Mouse (Mus musculus) midbrain, embryonic 12.5 days (tissue): ENCODE results near the gene Thyn1. TPM values are rescaled to one million over a fixed set of nuclear protein-coding genes. Genes with fewer than 3 reads are reported as not detected.

ENCODE experiments used
- ATAC-seq: fragments of 200-750 bp; cut with Nextera tagmentation; 2 replicates; pipeline ENCODE4 v1.8.0; 2017; ENCODE audit warnings: low read depth, moderate TSS enrichment, moderate library complexity; ENCODE audit not compliant: low FRiP score
- H3K27ac ChIP-seq: fragments of 300-500 bp; sonication (generic); replicated peaks from 2 replicates; pipeline ENCODE4 v1.5.1; 2016; ENCODE audit warnings: mild to moderate bottlenecking
- H3K27me3 ChIP-seq: fragments of 300-500 bp; sonication (generic); 2 replicates; pipeline ENCODE4 v1.6.1; 2016; ENCODE audit warnings: mild to moderate bottlenecking
- H3K36me3 ChIP-seq: fragments of 300-500 bp; sonication (generic); 2 replicates; pipeline ENCODE4 v1.6.1; 2016
- H3K4me1 ChIP-seq: fragments of 300-500 bp; sonication (generic); 2 replicates; pipeline ENCODE4 v1.6.1; 2016
- H3K4me2 ChIP-seq: fragments of 300-500 bp; sonication (generic); replicated peaks from 2 replicates; pipeline ENCODE4 v1.6.1; 2016; ENCODE audit warnings: mild to moderate bottlenecking, moderate library complexity
- H3K4me3 ChIP-seq: fragments of 300-500 bp; sonication (generic); 2 replicates; pipeline ENCODE4 v1.5.1; 2016; ENCODE audit warnings: mild to moderate bottlenecking
- H3K9ac ChIP-seq: fragments of 300-500 bp; sonication (generic); replicated peaks from 2 replicates; pipeline ENCODE4 v1.6.1; 2016; ENCODE audit warnings: mild to moderate bottlenecking, moderate library complexity
- H3K9me3 ChIP-seq: fragments of 300-500 bp; sonication (generic); 2 replicates; pipeline ENCODE4 v1.6.1; 2016; ENCODE audit warnings: mild to moderate bottlenecking
- WGBS: fragments of 180-500 bp; shearing (Covaris S2); methylation state at CpG from one replicate; pipeline ENCODE4 v1.1.7; 2016; 5-methylcytosine and 5-hydroxymethylcytosine counted together
- polyA plus RNA-seq: library from polyadenylated mRNA; unstranded; fragments of >200 nt; fragmentation: Nextera tagmentation; extraction: Ambion mirVana; gene quantifications from 2 replicates; pipeline ENCODE4 v1.2.1, GENCODE M21; 2016

Thyn1 gene
- 134 and 142 TPM in 2 replicates for polyA plus RNA-seq

DNA sequence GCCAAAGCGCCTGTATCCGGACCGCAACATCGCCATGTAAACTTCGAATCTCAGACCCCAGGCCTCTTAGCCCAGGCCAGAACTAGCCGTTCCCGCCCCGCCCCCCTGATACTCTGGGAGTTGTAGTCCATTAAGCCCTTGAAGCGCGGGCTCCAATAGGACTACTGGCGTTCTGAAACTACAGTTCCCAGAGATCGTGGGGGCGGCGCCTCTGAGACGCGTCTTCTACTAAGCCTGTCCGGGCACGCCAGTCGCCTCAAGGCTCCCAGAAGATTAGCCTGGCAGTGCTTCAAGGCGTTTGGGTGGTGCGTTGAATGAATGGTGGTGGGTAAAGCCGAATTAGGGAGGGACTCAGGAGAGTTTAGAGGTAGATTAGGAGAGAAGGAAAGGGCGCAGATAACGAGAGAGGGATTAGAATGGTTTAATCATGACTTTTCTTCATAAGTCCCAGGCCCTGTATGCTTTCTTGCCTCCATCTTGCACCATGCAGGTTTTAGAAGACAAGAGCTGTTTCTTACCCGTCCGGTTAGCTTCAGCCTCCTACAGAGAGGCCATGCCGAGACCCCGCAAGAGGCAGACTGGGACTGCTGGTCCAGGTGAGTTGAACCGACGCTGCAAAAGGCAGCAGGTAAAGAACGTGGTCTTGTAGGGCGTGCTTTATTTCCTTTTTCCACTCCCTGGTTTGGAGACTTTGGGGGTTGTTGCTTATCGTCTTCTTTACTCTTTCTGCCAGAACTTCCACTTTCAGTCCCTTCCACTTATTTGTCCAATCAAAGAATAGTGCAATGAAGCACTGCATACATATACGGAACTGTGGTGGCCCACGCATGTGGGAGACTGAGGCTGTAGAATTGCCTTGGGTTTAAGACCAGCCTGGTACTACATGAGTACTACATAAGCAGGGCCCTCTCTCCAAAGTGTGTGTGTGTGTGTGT is at the start of gene Thyn1, which contains the start of gene Acad8:
Gene Thyn1 (plus strand): TSS at position 250 of the 935 bp plus-strand sequence.
Gene Acad8 (minus strand): TSS at position 106 of the 935 bp plus-strand sequence.
- Histone ChIP-seq H3K27ac (0 out of 2 replicates have a peak within 1 kb of the TSS, but pooled peaks have one; percentile 15), H3K4me1 (peaks cover 20% of the 10 kb centered on the region), H3K27me3 (no peaks in the 10 kb centered on the region), H3K9me3 (no peaks in the 10 kb centered on the region), H3K4me3 (peak within 1 kb of the TSS; percentile 68), H3K4me2 (peak within 1 kb of the TSS; percentile 78), H3K36me3 (peaks cover 19% of the 10 kb centered on the region), H3K9ac (peak within 1 kb of the TSS; percentile 69)
- ATAC-seq: peak; percentile 100
- WGBS: 1% methylated on average over 34 of the region's 35 CpGs

DNA sequence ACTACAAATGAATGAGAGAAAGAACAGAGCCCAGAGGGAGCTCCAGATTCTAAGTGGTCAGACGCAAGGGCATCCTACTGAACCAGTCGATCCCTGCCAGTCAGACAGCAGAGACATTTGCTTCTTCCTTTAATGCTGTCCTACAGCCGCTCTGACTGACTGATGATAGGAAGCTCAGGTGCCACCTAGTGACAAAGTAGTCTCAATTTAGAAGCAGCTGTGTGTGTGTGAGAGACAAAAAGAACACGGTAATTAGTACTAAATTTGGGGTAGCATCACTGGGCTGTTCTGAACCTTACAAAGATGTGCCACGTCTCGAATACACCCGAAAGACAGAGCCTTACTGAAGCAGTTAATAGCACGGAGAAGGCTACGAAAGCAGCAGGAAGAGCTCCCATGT is 21.8 kb upstream of the Thyn1 start:
- no peak overlapping the region for H3K27ac ChIP-seq
- WGBS: 89% methylated on average over 9 of the region's 9 CpGs
- no peaks in the 10 kb centered on the region for H3K4me1 ChIP-seq
- no peak for ATAC-seq
- H3K4me2 ChIP-seq: no peak overlapping the region
- H3K36me3 ChIP-seq: peaks cover 59% of the 10 kb centered on the region
- H3K9me3 ChIP-seq: no peaks in the 10 kb centered on the region
- H3K27me3 ChIP-seq: no peaks in the 10 kb centered on the region
- no peak overlapping the region for H3K4me3 ChIP-seq
- no peak overlapping the region for H3K9ac ChIP-seq

DNA sequence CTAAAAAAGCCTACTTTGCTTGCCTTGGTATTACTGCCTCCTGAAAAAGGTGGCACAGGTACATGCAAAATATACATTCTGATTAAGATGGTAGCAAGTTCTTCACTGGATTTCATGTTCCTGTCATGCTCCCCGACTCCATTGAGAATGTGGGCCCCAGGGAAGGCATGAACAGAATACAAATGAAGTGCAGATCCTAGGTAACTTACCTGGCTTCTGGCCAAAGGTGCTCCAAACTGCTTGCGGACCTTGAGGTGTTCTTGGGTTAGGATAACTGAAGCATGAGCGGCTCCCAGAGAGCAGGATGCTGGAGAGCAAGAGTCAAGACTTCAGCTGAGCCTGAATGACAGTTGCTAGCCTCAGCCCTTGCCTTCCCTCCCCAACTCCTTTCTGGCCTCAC is 20.7 kb upstream of the Thyn1 start:
- H3K27ac ChIP-seq: no peak overlapping the region
- H3K4me2 ChIP-seq: no peak overlapping the region
- ATAC-seq: no peak
- H3K36me3 ChIP-seq: peaks cover 60% of the 10 kb centered on the region
- H3K4me3 ChIP-seq: no peak overlapping the region
- no peaks in the 10 kb centered on the region for H3K9me3 ChIP-seq
- 88% methylated on average over 3 of the region's 3 CpGs for WGBS
- H3K4me1 ChIP-seq: no peaks in the 10 kb centered on the region
- no peak overlapping the region for H3K9ac ChIP-seq
- no peaks in the 10 kb centered on the region for H3K27me3 ChIP-seq

DNA sequence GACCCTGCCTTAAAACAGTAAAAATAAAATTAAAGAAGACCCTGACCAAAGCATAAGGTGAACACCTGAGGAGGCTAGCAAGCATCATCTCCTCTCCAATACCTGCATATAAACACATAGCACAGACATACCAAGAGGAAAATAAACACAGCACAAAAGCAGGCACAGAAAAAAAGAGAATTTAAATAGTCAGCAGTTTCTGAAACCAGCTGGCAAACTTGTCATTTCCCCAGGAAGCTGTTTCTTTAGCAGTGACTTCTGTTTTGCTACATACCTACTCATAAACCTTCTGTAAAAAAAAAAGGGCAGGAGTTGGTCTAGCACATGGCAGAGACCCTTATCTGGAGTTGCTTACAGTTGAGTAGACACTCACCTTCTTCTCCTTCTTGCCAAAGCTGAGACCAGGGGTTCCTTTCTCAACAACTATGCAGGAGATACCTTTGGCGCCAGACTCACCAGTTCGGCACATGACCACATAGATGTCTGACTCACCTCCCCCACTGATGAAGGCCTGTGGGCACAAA is 14.4 kb upstream of the Thyn1 start:
- H3K9me3 ChIP-seq: no peaks in the 10 kb centered on the region
- ATAC-seq: no peak
- 96% methylated on average over 2 of the region's 2 CpGs for WGBS
- no peaks in the 10 kb centered on the region for H3K27me3 ChIP-seq
- H3K4me2 ChIP-seq: no peak overlapping the region
- no peak overlapping the region for H3K27ac ChIP-seq
- no peaks in the 10 kb centered on the region for H3K4me1 ChIP-seq
- no peak overlapping the region for H3K9ac ChIP-seq
- H3K4me3 ChIP-seq: no peak overlapping the region
- peaks cover 54% of the 10 kb centered on the region for H3K36me3 ChIP-seq

DNA sequence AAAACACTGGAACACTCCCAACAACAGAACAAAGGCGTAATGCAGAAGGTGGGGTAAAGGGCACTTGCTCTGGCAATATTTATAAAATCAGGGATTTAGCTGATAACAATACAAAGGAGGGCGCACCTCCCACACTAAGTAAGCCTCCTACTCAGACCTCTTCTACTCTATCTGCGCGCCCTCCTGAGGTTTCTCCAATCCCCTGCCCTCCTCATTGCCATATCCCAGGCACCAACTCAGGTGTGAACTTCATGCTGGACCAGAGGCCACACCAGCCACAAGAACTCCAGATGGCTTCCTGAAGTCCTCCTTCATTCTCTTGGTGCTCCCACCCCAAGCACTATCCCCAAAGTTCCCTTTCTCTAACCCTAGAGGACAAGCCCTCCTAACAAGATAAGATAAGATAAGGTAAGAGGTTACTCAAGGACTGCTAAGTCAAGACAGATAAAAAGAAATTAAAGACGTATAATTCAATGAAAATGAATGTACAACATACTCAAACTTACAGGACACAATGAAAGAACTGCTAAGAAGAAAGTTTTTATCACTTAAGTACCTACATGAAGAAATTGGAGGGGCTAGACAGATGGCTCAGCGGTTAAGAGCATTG is 13.7 kb upstream of the Thyn1 start:
- Histone ChIP-seq H3K27ac (no peak overlapping the region), H3K9me3 (no peaks in the 10 kb centered on the region), H3K4me2 (no peak overlapping the region), H3K4me3 (no peak overlapping the region), H3K36me3 (peaks cover 58% of the 10 kb centered on the region), H3K4me1 (no peaks in the 10 kb centered on the region), H3K9ac (no peak overlapping the region), H3K27me3 (no peaks in the 10 kb centered on the region)
- WGBS: 94% methylated on average over 6 of the region's 6 CpGs
- ATAC-seq: no peak

DNA sequence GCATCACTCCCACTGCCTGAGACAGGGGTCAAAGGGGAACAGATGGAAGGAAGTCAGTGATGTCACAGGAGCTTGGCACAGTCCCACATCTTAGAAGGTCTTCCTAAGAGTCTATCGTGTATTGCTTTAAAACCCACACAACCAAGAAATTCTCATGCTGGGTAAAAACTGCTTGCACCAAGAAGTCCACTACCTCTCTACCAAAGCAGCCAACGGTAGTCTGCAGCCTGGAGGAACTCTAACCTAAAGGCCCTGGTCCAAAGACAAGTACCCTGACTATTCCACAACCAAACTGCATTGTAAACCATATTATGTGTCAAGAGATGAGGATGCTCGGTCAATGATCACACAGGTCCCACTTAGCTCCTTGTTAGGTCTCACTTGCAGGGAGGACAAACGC is 9.3 kb upstream of the Thyn1 start:
- Histone ChIP-seq H3K4me3 (no peak overlapping the region), H3K27ac (no peak overlapping the region), H3K9ac (no peak overlapping the region), H3K4me2 (no peak overlapping the region), H3K4me1 (no peaks in the 10 kb centered on the region), H3K9me3 (no peaks in the 10 kb centered on the region), H3K36me3 (peaks cover 59% of the 10 kb centered on the region), H3K27me3 (no peaks in the 10 kb centered on the region)
- no peak for ATAC-seq
- 93% methylated on average over 4 of the region's 4 CpGs for WGBS

DNA sequence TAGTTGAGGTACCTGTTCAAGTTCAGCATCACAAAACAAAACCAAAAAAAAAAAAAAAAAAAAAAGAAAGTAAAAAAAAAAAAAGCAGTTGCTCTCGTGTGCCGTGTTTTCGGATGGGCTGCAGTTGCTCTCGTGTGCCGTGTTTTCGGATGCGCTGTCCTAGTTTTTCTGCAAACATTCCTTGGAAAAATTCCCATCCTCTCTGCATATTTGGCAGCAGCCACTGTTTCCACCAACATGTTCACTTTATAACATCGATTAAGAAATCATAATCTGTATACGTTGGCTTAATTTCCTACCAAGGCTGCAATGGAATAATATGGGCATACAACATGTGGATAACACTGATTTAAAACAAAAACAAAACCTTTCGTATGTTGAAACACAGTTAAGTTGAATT is 6.4 kb upstream of the Thyn1 start:
- no peaks in the 10 kb centered on the region for H3K27me3 ChIP-seq
- WGBS: 97% methylated on average over 10 of the region's 10 CpGs
- no peak for ATAC-seq
- peaks cover 43% of the 10 kb centered on the region for H3K36me3 ChIP-seq
- H3K4me2 ChIP-seq: no peak overlapping the region
- no peak overlapping the region for H3K9ac ChIP-seq
- no peaks in the 10 kb centered on the region for H3K4me1 ChIP-seq
- H3K27ac ChIP-seq: no peak overlapping the region
- H3K9me3 ChIP-seq: no peaks in the 10 kb centered on the region
- no peak overlapping the region for H3K4me3 ChIP-seq

DNA sequence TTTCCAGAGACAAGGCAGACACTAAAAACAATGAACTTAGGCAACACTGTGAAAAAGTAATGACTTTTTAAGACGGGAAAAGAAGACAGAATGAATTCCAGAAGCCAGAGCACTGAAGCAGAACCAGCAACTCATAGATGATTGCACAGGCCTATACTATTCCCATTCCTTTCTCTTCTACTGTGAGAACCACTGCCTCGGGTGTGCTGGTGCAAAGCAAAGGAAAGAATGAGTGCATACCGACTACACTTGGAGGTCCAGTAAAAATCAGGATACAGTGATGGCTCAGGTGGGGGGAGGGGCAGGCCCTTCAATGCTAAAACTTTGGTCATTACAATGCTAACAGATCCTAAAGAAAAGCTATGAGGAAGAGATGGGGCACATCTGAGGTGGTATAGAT is 5.6 kb upstream of the Thyn1 start:
- 0 out of 2 replicates have a peak, but pooled peaks cover 3% of the 10 kb centered on the region for H3K4me1 ChIP-seq
- H3K36me3 ChIP-seq: peaks cover 36% of the 10 kb centered on the region
- no peak overlapping the region for H3K4me2 ChIP-seq
- no peak overlapping the region for H3K9ac ChIP-seq
- ATAC-seq: no peak
- H3K27ac ChIP-seq: no peak overlapping the region
- no peaks in the 10 kb centered on the region for H3K27me3 ChIP-seq
- WGBS: 83% methylated on average over 3 of the region's 3 CpGs
- H3K4me3 ChIP-seq: no peak overlapping the region
- no peaks in the 10 kb centered on the region for H3K9me3 ChIP-seq

DNA sequence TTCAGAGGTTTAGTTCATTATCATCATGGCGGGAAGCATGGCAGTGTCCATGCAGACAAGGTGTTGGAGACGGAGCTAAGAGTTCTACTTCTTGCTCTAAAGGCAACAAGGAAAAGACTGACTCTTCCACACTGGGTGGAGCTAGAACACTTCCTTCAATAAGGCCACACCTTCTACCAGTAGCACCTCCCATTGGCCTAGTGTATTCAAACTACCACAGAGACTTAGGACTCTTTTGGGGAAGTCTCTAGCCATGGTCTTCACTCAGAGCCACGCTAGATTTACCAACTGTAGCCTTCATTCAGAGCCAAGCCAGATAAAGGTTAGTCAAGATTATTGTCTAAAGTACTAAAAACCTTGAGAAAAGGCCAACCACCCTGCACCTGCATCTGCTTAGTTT is 2.4 kb upstream of the Thyn1 start:
- Histone ChIP-seq H3K4me2 (no peak overlapping the region), H3K36me3 (0 out of 2 replicates have a peak, but pooled peaks cover 5% of the 10 kb centered on the region), H3K4me1 (peaks cover 20% of the 10 kb centered on the region), H3K4me3 (no peak overlapping the region), H3K9me3 (no peaks in the 10 kb centered on the region), H3K27me3 (no peaks in the 10 kb centered on the region), H3K27ac (no peak overlapping the region), H3K9ac (no peak overlapping the region)
- 91% methylated on average over 3 of the region's 3 CpGs for WGBS
- no peak for ATAC-seq

DNA sequence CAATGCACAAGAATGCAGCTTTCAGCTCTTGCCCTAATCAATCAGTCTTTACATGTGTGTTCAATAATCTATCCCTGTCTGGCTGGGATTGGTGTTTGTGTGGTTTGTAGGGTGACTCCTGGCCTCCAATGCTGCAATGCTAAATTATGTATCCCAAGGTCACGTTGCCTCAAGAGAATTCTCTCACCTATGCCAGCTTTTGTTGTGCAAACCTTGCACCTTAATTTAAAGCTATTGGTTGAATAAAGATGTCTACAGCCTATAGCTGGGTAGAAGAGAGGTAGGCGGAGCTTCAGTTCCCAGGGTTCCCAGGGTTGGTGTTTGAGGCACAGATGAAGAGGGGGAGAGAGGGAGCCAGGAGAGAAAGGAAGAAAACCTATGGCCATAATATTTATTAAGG is 2.0 kb upstream of the Thyn1 start:
- no peak for ATAC-seq
- Histone ChIP-seq H3K4me2 (no peak overlapping the region), H3K27ac (no peak overlapping the region), H3K9me3 (no peaks in the 10 kb centered on the region), H3K9ac (no peak overlapping the region), H3K36me3 (0 out of 2 replicates have a peak, but pooled peaks cover 3% of the 10 kb centered on the region), H3K4me1 (peaks cover 20% of the 10 kb centered on the region), H3K27me3 (no peaks in the 10 kb centered on the region), H3K4me3 (no peak overlapping the region)
- WGBS: 95% methylated on average over 2 of the region's 2 CpGs

DNA sequence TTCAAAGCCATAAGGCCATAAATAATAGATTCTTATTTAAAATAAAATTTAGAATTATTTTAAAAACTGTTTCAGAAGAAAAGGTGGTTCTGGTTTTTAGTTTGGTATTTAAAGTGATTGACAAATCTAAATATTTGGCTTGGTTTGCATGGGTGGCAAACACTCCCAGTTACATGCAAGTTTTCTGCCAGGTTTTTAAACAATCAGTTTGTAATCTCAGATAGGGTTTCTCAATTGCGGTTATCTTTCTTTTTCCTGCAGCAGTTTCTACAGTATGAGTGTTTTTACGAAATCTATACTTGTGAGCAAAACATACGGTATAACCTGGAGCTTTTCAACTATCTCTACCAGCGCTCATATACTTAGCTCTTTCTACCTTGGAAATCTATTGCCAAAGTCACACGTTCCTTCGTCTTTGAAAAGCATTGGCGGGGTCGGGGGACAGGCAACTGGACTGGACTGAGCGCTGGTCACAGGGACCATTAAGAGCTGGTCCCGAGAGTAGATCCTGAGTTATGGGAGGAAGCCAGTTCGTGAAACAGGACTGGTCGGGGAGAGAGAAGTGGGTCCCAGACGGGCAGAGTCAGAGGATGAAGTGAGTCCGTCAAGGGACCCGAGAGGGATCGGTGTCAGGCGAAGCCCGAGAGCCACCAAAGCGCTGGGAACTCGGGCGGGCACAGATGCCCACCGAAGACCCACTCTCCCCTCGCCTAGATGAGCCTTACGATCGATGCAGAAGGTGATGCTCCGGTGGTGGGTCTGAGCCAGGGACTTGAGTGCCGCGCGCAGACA is 645 bp upstream of the Thyn1 start:
- peaks cover 10% of the 10 kb centered on the region for H3K36me3 ChIP-seq
- H3K4me3 ChIP-seq: peak overlapping the region; percentile 68
- ATAC-seq: peak; percentile 72
- H3K4me1 ChIP-seq: peaks cover 20% of the 10 kb centered on the region
- H3K4me2 ChIP-seq: peak overlapping the region; percentile 78
- no peaks in the 10 kb centered on the region for H3K27me3 ChIP-seq
- peak overlapping the region; percentile 69 for H3K9ac ChIP-seq
- 0 out of 2 replicates have a peak overlapping the region, but pooled peaks have one; percentile 15 for H3K27ac ChIP-seq
- 5% methylated on average over 29 of the region's 29 CpGs for WGBS
- H3K9me3 ChIP-seq: no peaks in the 10 kb centered on the region
